In genomic region chr13:21715864-21716539, GRCm38 (mm10) we compare ENCODE assay signal across 8 mouse cellular contexts. TPM values are rescaled to one million over a fixed set of nuclear protein-coding genes. Genes with fewer than 3 reads are reported as not detected.
A peak's percentile ranks its signal among the peaks of the same experiment; 100 is the strongest.
DNase-seq lines count a peak whose midpoint lies in the region; ATAC-seq and TF ChIP-seq lines count a peak whose summit lies in the region.
"Not testable (repeated sequence)": the region's sequence is repeated elsewhere in the genome, so short reads cannot be mapped to it uniquely, and the experiment has no call there.

Hist1h2bl (minus strand) TSS chr13:21716143.
Hist1h2ai (plus strand) TSS chr13:21716422.

- not testable (repeated sequence) for H3K79me2 ChIP-seq in heart, adult 2 months (replicated peaks; ENCODE audit: control insufficient read depth, insufficient read depth, low read length)

- TF ChIP-seq POLR2A in heart, adult 2 months (IDR thresholded peaks at IDR 0.05; ENCODE audit: insufficient read depth, low read depth, low read length) = peak; percentile 88
- TF ChIP-seq POLR2A in kidney, adult 2 months (IDR thresholded peaks at IDR 0.05; ENCODE audit: low read depth, low read length) = peak; percentile 14
- TF ChIP-seq POLR2A in small intestine, adult 2 months (IDR thresholded peaks at IDR 0.05; ENCODE audit: low read depth, low read length) = peak; percentile 19; the same call in 1 of the 2 replicates

- intact Hi-C loops in heart, adult 2 months (cut with DNase I) = loop anchor here (1.0 to 10.0 kb wide), 7 partner anchors 18 to 1979 kb away; partner anchors contain the start of genes Hist1h1t, Hist1h4c, Hist1h4d and Hist1h4i

- H3K9ac ChIP-seq in embryonic facial prominence, embryonic 14.5 days (ENCODE audit: low read depth, low read length) = peak within 1 kb of the TSS; percentile 72
- H3K9ac ChIP-seq in heart, adult 2 months (ENCODE audit: low read depth, low read length) = peak within 1 kb of the TSS; percentile 69
- peak within 1 kb of the TSS; percentile 71 for H3K9ac ChIP-seq in limb, embryonic 11.5 days (ENCODE audit: low read length)
- peak within 1 kb of the TSS; percentile 72 for H3K9ac ChIP-seq in midbrain, embryonic 13.5 days (replicated peaks)

- not testable (repeated sequence) for TF ChIP-seq CTCF in heart, adult 2 months (IDR thresholded peaks at IDR 0.05); kidney, adult 2 months (conservative IDR thresholded peaks at IDR 0.05; ENCODE audit: insufficient read depth, insufficient read length, low read depth, low read length); small intestine, adult 2 months (IDR thresholded peaks at IDR 0.05; ENCODE audit: extremely low read depth, insufficient read length, insufficient replicate concordance, low read depth, low read length)

- peak within 1 kb of the TSS; percentile 93 for H3K27ac ChIP-seq in embryonic facial prominence, embryonic 14.5 days (replicated peaks; ENCODE audit: low read depth, low read length)
- peak within 1 kb of the TSS; percentile 65 for H3K27ac ChIP-seq in heart, adult 2 months
- peak within 1 kb of the TSS; percentile 72; the same call in 1 of the 2 replicates for H3K27ac ChIP-seq in kidney, adult 2 months (ENCODE audit: insufficient read depth, low read depth, low read length)
- peak within 1 kb of the TSS; percentile 97 for H3K27ac ChIP-seq in limb, embryonic 11.5 days (replicated peaks; ENCODE audit: low read depth, low read length)
- peak within 1 kb of the TSS; percentile 96 for H3K27ac ChIP-seq in midbrain, embryonic 13.5 days
- peak within 1 kb of the TSS; percentile 88 for H3K27ac ChIP-seq in small intestine, adult 2 months (ENCODE audit: insufficient read depth, low read depth, low read length)

- peak within 1 kb of the TSS; percentile 48 for H3K4me3 ChIP-seq in embryonic facial prominence, embryonic 14.5 days (ENCODE audit: low read depth, low read length)
- peak within 1 kb of the TSS; percentile 54 for H3K4me3 ChIP-seq in heart, adult 2 months
- peak within 1 kb of the TSS; percentile 63 for H3K4me3 ChIP-seq in kidney, adult 2 months (ENCODE audit: insufficient read depth, low read depth, low read length)
- peak within 1 kb of the TSS; percentile 43 for H3K4me3 ChIP-seq in limb, embryonic 11.5 days (ENCODE audit: low read depth, low read length)
- peak within 1 kb of the TSS; percentile 49 for H3K4me3 ChIP-seq in midbrain, embryonic 13.5 days (replicated peaks)
- H3K4me3 ChIP-seq in small intestine, adult 2 months (ENCODE audit: low read depth, low read length) = peak within 1 kb of the TSS; percentile 75

- TF ChIP-seq EP300 in heart, adult 2 months (IDR thresholded peaks at IDR 0.05; ENCODE audit: insufficient read depth, low read depth, low read length) = not testable (repeated sequence)

- H3K4me1 ChIP-seq in embryonic facial prominence, embryonic 14.5 days (ENCODE audit: control insufficient read depth, insufficient read depth, low read length) = peaks cover 23% of the 10 kb centered on the region
- not testable (repeated sequence) for H3K4me1 ChIP-seq in heart, adult 2 months (ENCODE audit: control insufficient read depth, insufficient read depth, low read length); small intestine, adult 2 months (ENCODE audit: control insufficient read depth, insufficient read depth, insufficient read length, low read length)
- H3K4me1 ChIP-seq in kidney, adult 2 months (ENCODE audit: control insufficient read depth, insufficient read depth, low read length) = peaks cover 10% of the 10 kb centered on the region; the same call in 1 of the 2 replicates
- H3K4me1 ChIP-seq in limb, embryonic 11.5 days (ENCODE audit: control insufficient read depth, insufficient read depth, low read length) = peaks cover 10% of the 10 kb centered on the region
- H3K4me1 ChIP-seq in midbrain, embryonic 13.5 days (replicated peaks) = peaks cover 45% of the 10 kb centered on the region

- not testable (repeated sequence) for H3K27me3 ChIP-seq in embryonic facial prominence, embryonic 14.5 days (replicated peaks; ENCODE audit: control insufficient read depth, insufficient read depth, low read length); heart, adult 2 months (ENCODE audit: control insufficient read depth, insufficient read depth, low read length); kidney, adult 2 months (replicated peaks; ENCODE audit: control insufficient read depth, insufficient read depth, low read length); limb, embryonic 11.5 days (ENCODE audit: control insufficient read depth, insufficient read depth, low read length); midbrain, embryonic 13.5 days; small intestine, adult 2 months (ENCODE audit: control insufficient read depth, insufficient read depth, low read length)

- not testable (repeated sequence) for H3K9me3 ChIP-seq in embryonic facial prominence, embryonic 14.5 days (ENCODE audit: control insufficient read depth, low read length); limb, embryonic 11.5 days (ENCODE audit: control insufficient read depth, low read length); midbrain, embryonic 13.5 days

- ATAC-seq in embryonic facial prominence, embryonic 14.5 days (ENCODE audit: low read depth) = peak; percentile 92
- peak; percentile 92 for ATAC-seq in limb, embryonic 11.5 days (ENCODE audit: insufficient number of reproducible peaks, low FRiP score, low TSS enrichment, low read depth)
- peak; percentile 94 for ATAC-seq in midbrain, embryonic 13.5 days

- 0% methylated on average over 23 of the region's 50 CpGs for WGBS in embryonic facial prominence, embryonic 14.5 days
- WGBS in heart, adult 2 months = under 1% methylated on average over 36 of the region's 50 CpGs
- under 1% methylated on average over 35 of the region's 50 CpGs for WGBS in kidney, adult 2 months
- under 1% methylated on average over 27 of the region's 50 CpGs for WGBS in limb, embryonic 11.5 days
- 0% methylated on average over 36 of the region's 50 CpGs for WGBS in midbrain, embryonic 13.5 days
- under 1% methylated on average over 37 of the region's 50 CpGs for WGBS in small intestine, adult 2 months

- peak; percentile 100 for DNase-seq in 416B (ENCODE audit: low read depth)
- peak; percentile 27 to 65 for DNase-seq in adrenal gland, postnatal 4 days (ENCODE audit: low spot score in 2 of 2)
- DNase-seq in embryonic facial prominence, embryonic 14.5 days (ENCODE audit: low spot score) = peak; percentile 99
- peak; percentile 71 to 81 for DNase-seq in heart, adult 2 months
- DNase-seq in kidney, adult 2 months = peak; percentile 90
- peak; percentile 85 for DNase-seq in limb, embryonic 11.5 days (ENCODE audit: low spot score)

- H3K36me3 ChIP-seq in embryonic facial prominence, embryonic 14.5 days (ENCODE audit: control insufficient read depth, insufficient read depth, low read length); heart, adult 2 months (ENCODE audit: control insufficient read depth, insufficient read depth, low read length); kidney, adult 2 months (ENCODE audit: control insufficient read depth, insufficient read depth, low read length); limb, embryonic 11.5 days (ENCODE audit: control insufficient read depth, insufficient read depth, low read length); midbrain, embryonic 13.5 days; small intestine, adult 2 months (ENCODE audit: control insufficient read depth, insufficient read depth, low read length): not testable (repeated sequence)

- H3K4me2 ChIP-seq in embryonic facial prominence, embryonic 14.5 days (ENCODE audit: low read depth, low read length) = peak within 1 kb of the TSS; percentile 75
- H3K4me2 ChIP-seq in limb, embryonic 11.5 days (ENCODE audit: low read depth, severe bottlenecking) = peak within 1 kb of the TSS; percentile 77
- H3K4me2 ChIP-seq in midbrain, embryonic 13.5 days (replicated peaks) = peak within 1 kb of the TSS; percentile 77

RNA-seq across cellular contexts. Expression of gene Hist1h2bl, which starts in this region (rescaled TPM):
- total RNA-seq in adrenal gland, postnatal 4 days (2021) = 100 to 1,000 TPM; 453 to 539 TPM
- 1.4 and 1.8 TPM in 2 replicates for polyA plus RNA-seq in embryonic facial prominence, embryonic 14.5 days (2014; fragmentation: Nextera tagmentation; extraction: Ambion mirVana)
- total RNA-seq in heart, adult 2 months (2021) = 10 to 100 TPM; 10.5 to 12.9 TPM
- polyA plus RNA-seq in heart, adult 2 months (2012; rRNA removed) = not detected in 2 replicates
- 1.0 TPM in 1 of 2 replicates, not detected in the other for polyA plus RNA-seq in kidney, adult 2 months (2012; rRNA removed)
- polyA plus RNA-seq in limb, embryonic 11.5 days (2014; fragmentation: Nextera tagmentation; extraction: Ambion mirVana) = 2.2 and 2.9 TPM in 2 replicates
- 1.8 TPM in 1 of 2 replicates, not detected in the other for polyA plus RNA-seq in midbrain, embryonic 13.5 days (2015; fragmentation: Nextera tagmentation; extraction: Ambion mirVana)
- polyA plus RNA-seq in small intestine, adult 2 months (2012; rRNA removed) = 10.7 and 15.7 TPM in 2 replicates

RNA-seq across cellular contexts. Expression of gene Hist1h2ai, which starts in this region (rescaled TPM):
- total RNA-seq in adrenal gland, postnatal 4 days (2021) = 100 to 1,000 TPM; 319 to 362 TPM
- polyA plus RNA-seq in embryonic facial prominence, embryonic 14.5 days (2014; fragmentation: Nextera tagmentation; extraction: Ambion mirVana) = 10.8 and 14.8 TPM in 2 replicates
- 1 to 10 TPM; 3.5 to 9.1 TPM for total RNA-seq in heart, adult 2 months (2021)
- polyA plus RNA-seq in heart, adult 2 months (2012; rRNA removed) = 1.6 TPM in 1 of 2 replicates, not detected in the other
- 0.49 and 1.2 TPM in 2 replicates for polyA plus RNA-seq in kidney, adult 2 months (2012; rRNA removed)
- 16.9 and 20.4 TPM in 2 replicates for polyA plus RNA-seq in limb, embryonic 11.5 days (2014; fragmentation: Nextera tagmentation; extraction: Ambion mirVana)
- polyA plus RNA-seq in midbrain, embryonic 13.5 days (2015; fragmentation: Nextera tagmentation; extraction: Ambion mirVana) = 12.9 and 37.4 TPM in 2 replicates
- 66.1 and 104 TPM in 2 replicates for polyA plus RNA-seq in small intestine, adult 2 months (2012; rRNA removed)

Comparison
In these comparisons a context has a peak if more than half of its experiments do, and no peak if none do; other contexts are left out.
1. Peak in every context shown above with its lines: DNase-seq, ATAC-seq, H3K4me3 ChIP-seq and H3K27ac ChIP-seq.
2. RNA of gene Hist1h2bl (total RNA-seq): 453 to 539 TPM in adrenal gland, postnatal 4 days; 10.5 to 12.9 TPM in heart, adult 2 months; every median in the first group is over 10 times any median in the second.
3. RNA of gene Hist1h2ai (total RNA-seq): 319 to 362 TPM in adrenal gland, postnatal 4 days; 3.5 to 9.1 TPM in heart, adult 2 months; every median in the first group is over 10 times any median in the second.
4. DNase-seq: peak in every context shown above with its lines; median percentile 100 in 416B; 99 in embryonic facial prominence, embryonic 14.5 days; 90 in kidney, adult 2 months; 85 in limb, embryonic 11.5 days; 76 in heart, adult 2 months; 46 in adrenal gland, postnatal 4 days.
5. POLR2A ChIP-seq: peak in every context shown above with its lines; median percentile 88 in heart, adult 2 months; 19 in small intestine, adult 2 months; 14 in kidney, adult 2 months.